Mouse (Mus musculus): ENCODE data around the gene Gfi1b.

The Gfi1b gene

DNA sequence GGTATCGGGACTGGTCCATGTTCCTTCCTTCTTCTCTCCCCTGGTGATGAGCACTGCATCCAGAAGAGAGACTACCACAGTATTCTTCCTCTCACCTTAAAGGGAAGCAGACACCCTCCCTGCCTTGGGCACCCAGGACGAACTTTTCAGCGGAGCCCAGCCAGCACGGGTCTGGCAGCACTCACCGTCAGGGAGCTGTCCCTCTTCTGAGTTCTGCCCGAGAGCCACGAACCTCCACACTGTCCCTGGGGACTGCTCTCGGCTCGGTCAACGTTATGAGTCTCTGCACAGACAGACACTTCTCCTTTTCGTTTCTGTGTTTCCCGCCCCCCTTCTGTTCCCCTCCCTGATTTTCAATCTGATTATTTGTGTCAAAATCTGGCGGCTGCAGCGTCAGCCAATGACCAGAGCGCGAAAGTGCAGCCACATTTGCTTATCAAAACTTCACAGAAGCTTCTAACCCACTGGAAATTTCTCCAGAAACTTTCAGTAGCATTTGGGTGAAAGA lies at the start of gene Gfi1b:
Gfi1b (minus strand) TSS at position 319 of the 508 bp plus-strand sequence.
- no peak for DNase-seq (ENCODE audit: low spot score in 2 of 2)

DNA sequence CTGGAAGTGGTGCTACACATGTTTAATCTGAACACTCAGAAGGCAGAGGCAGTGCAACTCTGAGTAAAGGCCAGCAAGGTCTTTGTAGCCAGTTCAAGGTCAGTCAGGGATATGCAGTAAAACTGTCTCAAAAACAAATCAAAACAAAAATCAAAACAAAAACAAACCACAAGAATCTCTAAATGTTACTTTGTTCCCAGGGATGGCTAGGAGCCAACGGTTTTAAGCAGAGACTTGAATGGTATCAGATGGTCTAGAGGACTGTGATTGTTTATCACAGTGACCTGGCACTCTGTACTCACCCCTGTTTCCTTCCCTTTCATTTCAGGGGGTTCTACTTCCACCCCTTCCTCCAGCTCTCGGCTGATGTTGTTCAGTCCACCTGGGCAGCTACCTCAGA lies 49.7 kb upstream of the Gfi1b start:
- DNase-seq (ENCODE audit: low spot score in 2 of 2), result no peak

DNA sequence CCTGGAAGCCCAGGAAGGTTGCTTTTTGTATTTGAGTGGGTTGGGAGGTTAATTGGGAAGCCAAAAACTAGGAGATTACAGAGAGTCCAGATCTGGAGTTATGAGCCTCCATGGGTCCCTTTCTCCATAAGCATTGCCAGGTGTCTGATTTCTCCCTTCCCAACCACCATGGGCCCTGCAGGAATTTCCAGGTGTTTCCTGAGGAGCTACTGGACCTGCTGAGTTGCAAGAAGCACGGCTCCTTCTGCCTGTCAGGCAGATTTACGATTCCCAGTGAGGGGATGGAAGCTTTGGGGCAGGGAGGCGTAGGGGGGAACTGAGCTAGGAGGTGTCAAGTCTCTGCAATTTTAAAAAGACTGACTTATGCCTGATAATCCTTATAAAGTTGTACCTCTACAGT lies 44.0 kb upstream of the Gfi1b start:
- DNase-seq (ENCODE audit: low spot score in 2 of 2), result no peak

DNA sequence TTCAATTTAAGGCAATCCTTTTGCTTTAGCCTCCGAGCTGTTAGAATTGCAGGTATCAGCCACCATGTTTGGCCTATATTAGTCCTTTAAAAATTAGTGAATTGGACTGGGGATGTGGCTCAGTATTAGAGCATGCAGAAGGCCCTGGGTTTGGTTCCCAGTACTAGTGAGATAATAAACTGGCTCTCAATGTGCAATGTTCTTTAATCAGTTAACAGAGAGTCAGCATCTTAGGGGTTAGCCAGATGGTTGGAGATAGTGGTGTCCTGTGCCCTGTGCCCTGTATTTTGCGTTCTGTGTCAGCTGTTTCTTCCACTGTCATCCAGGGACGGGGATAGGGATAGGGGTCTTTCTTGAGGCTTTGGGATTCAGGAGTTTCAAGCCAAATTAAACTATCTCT lies 41.1 kb upstream of the Gfi1b start:
- no peak for DNase-seq (ENCODE audit: low spot score in 2 of 2)

DNA sequence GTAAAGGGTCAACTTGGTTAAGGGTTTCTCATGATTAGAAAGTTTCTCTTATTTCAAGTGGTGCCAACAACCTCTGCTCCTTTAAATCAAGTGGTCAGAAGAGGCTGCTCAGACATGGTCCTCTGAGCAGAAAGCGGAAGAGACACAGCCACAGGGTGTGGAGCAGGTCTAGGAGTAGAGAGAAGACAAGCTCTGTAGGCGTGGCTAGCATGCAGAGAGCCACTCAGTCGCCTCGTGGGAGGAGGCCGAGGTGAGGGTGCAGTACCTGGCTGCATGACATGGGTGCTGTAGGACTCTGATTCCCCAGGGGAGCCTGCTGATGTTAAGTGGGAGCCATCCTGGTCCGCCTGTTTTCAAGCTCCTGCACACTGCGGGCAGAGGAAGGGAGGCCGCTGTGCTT lies 34.4 kb upstream of the Gfi1b start:
- DNase-seq (ENCODE audit: low spot score in 2 of 2), result no peak

DNA sequence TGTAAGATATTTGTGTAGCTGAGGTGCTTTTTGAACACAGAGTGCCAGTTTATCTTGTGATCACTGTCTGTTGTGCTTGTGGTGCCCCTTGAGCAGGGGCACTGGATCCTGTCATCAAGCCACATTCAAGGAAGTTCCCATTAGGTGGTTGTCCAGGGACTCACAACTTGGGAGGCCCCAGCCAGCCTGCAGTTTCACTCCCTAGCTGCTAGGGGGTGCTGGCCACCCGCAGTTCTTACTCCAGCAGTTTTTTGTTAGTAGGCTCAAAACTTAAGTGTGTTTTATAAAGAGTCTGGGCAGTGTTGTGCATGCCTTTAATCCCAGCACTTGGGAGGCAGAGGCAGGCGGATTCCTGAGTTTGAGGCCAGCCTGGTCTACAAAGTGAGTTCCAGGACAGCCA lies 32.5 kb upstream of the Gfi1b start:
- no peak for DNase-seq (ENCODE audit: low spot score in 2 of 2)

DNA sequence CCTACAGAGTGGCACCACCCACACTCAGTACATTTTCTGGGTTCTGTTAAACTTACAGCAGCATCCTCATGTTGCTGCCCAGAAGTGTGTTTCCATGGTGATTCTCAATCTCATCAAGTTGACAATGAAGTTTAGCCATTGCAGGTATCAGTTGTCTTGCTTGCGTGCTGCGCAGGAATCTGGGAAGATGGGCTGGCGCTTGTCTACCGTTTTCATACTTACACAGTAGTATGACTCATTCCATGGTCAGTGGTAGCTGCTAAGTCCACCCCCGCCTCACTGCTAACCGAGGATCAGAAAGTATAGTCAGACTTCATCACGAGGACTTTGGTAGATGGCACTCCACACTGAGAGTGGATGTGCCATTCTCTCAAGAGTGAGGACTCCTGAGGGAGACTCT lies 31.6 kb upstream of the Gfi1b start:
- DNase-seq (ENCODE audit: low spot score in 2 of 2), result no peak

DNA sequence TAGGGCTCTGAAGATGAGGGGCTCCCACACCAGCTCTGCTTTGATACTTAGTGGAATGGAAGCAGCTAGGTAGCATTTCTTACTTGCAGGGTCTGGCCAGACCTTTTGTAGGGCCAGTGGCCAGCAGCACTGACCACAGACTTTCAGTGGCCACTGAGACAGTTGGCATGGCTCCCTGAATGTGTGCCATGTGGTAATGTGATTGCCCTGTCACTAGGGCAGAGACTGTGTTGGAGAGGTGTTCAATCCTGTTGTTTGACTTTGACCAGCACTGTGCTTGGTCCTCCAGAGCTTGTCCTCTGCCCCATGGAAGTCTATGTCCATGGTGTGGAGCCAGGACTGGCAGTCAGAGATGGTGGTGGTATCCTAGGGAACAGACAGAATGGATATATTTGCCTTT lies 28.7 kb upstream of the Gfi1b start:
- DNase-seq (ENCODE audit: low spot score in 2 of 2), result no peak

DNA sequence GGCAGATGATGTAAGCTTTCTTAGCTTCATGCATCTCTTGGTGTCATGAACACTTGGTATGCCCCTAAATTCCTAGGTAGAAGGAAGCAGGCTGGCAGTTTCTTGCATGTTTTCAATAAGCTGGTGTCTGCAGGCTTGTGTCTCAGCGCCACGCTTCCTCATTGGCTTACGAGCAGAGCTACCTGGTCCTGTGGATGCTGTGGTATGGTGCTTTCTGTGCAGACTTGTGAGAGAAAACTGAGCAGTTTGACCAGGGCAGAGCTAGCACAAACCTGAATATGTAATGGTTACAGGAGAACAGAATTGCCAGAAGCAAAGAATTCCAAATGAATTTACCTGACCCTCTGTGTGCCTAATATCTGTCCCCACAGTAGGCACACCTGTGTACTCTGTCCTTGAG lies 21.3 kb upstream of the Gfi1b start:
- DNase-seq (ENCODE audit: low spot score in 2 of 2), result no peak

DNA sequence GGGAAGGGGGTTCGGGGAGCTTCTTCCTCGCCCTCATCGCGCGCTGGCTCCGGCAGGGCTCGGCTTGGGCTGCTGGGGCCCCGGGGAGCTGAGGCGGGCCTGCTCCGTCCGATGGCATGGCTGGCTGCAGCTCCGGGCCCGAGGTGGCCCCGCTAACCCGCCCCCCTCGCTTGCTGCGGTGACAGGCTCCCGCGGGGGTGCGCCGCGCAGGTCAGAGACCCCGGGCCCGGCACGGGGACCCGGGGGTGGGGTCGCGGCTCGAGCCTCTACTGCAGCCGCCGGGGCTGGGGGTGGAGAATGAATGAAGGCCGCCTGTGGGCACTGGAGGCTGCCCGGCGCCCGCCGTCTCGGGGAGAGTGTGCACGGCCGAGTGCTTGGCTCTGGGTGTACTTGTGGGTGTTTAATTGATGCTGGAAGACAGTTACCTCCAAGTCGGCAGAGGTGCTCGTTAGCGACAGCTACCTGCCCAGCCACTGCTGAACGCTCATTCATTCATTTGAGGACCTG lies 19.7 kb upstream of the Gfi1b start:
- no peak for DNase-seq (ENCODE audit: low spot score in 2 of 2)

DNA sequence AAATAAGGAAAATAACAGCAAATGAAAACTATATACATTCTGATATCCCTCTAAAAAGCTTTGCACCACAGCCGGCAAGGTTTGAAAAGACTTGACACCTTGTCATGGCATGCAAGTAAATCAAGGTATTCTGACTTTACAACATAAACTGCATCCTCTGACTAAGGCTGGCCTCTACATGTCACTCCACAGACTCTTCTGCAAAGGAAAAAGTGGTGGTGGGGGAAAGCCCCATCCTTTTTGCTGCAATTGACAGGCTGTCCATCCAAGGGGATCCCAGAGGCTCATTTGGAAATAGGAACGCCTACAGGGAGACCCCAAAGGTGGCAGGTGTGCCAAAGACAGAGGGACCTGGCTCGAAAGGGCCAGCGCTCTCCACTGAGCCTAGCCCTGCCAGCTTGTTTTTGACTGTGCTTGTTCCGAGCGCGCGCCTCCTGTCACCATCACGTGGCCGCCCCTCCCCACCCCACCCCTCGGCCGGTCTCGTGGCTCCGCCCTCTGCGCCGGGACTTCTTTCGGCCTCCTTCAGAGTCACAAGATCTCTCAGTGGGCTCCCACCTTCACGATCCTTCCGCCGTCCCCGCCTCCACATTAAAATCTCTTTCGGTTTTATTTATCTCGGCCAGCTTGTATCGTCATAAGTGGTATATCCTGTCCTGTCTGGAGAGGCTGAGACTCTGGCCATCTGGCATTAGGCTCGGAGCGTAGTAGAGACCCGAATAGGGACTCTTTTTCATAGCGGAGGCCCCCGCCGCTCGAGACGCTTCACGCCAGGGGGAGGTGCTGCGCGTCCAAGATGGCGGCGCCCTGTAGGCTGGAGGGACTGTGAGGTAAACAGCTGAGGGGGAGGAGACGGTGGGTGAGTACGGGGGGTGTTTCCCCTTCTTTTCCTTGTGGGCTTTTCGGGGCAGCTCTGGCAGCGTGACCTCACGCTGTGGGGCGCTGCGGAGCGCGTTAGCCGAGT lies 19.0 kb upstream of the Gfi1b start, which contains the start of gene Tsc1:
Tsc1 (plus strand) TSS at position 768 of the 964 bp plus-strand sequence.
- DNase-seq (ENCODE audit: low spot score in 2 of 2), result peak; percentile 85 to 93

DNA sequence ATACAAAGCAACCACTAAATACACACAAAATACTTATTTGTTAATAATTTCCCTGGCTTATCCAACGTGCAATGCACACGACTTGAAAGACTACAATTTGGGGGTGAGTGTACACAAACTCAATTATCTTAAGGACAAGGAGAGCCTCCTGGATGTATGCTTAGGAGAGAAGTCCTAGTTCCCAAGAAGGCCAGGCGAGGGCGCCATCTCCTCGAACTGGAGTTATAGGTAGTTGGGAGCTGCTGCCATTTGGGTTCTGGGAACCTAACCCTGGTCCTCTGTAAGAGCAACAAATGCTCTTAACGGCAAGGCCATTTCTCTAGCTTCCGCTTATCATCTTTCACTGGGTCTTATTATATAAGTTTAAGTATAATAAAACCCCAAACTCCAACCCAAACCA lies 18.0 kb upstream of the Gfi1b start:
- peak in 1 of 2 experiments; percentile 16 for DNase-seq (ENCODE audit: low spot score in 2 of 2)

DNA sequence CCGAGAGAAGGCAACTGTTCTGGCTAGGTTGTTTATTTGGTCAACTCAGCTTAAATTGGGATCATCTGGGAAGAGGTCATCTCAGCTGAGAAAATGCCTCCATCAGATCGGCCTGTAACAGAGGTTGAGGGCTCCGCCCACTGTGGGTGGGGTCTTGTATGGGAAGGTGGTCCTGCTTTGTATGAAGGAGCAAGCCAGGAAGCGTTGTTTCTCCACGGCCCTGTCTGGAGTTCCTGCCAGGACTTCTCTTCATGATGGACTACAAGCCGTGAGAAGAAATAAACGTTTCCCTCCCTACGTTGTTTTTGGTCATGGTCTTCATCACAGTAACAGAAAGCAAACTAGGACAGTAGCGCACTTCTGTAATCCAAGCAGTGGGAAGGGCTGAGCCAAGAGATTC lies 17.1 kb upstream of the Gfi1b start:
- peak in 1 of 2 experiments; percentile 18 for DNase-seq (ENCODE audit: low spot score in 2 of 2)

DNA sequence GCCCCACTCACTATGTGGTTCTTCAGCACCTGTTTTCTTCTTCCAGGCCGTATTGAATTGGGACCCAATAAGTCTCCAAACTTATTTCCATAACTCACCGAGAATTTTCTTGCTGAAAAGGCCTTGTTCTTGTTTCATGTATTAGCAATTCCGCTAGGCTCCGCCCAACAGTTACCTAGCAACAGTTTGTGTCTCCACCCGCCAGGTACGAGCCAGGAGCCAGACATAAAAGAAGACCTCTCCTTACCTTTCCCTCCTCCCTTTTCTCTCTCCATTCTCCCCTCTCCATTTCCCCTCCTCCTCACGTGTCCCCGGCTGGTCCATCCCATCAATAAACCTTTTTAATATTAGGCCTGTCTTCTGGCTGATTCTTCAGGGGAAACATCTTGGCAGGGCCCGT lies 16.6 kb upstream of the Gfi1b start:
- DNase-seq (ENCODE audit: low spot score in 2 of 2), result no peak

DNA sequence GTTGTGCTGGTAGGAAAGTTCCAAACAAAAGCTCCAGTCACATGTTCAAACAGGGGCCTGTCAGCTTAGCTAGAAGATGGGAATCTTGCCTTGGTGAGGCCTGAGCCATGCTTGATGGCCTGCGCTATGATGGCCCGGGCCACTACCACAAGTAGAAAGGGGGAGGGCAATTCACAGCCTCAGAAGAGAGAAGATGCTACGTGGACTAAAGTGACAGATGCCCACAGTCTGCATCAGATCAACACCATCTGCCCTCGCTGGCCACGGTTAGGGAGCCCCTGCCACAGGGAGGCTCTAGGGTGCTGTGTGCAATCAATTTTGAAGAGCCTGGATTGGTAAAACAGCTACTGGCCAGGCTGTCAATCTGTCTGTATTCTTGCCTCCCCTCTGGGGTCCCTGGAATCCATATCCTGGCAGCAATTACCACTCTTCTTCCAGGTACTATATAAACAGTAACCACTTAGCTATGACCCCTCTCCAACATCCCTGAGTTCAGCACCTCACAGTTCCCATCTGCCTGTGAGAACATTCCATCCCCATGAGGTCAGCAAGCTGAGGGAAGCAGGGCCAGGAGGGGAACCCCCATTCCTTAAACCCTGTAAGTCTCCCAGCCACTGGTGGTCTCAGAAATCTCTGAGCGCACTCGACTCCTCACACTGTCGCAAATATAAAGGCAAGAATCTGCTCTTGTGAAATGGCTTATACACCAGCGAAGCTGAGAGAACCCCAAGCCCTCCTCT lies 15.5 kb upstream of the Gfi1b start:
- DNase-seq (ENCODE audit: low spot score in 2 of 2), result peak in 1 of 2 experiments; percentile 23

DNA sequence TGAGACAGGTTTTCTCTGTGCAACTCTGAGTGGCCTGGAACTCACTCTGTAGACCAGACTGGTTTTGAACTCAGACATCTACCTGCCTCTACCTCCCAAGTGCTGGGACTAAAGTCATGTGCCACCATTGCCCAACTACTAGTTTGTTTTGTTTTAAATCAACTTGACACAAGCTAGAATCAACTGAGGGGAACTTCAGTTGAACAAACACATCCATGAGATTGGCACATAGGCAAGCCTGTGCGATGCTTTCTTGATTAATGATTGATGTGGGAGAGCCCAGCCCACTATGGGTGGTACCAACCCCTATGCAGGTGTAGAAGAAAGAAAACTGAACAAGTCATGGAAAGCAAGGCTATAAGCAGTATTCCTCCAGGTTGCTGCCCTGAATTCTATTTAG lies 13.4 kb upstream of the Gfi1b start:
- DNase-seq (ENCODE audit: low spot score in 2 of 2), result no peak

DNA sequence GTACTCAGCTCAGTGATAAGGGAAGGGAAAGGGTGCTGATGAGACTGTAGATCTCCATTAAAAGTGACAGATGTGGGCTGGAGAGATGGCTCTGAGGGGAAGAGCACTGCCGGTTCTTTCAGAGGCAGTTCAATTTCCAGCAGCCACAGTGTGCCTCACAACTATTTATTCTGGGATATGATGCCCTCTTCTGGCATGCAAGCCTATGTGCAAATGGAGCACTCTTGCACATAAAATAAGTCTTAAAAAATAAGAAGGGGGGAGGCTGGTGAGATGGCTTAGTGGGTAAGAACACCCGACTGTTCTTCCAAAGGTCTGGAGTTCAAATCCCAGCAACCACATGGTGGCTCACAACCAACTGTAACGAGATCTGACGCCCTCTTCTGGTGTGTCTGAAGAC lies 11.4 kb upstream of the Gfi1b start:
- no peak for DNase-seq (ENCODE audit: low spot score in 2 of 2)

DNA sequence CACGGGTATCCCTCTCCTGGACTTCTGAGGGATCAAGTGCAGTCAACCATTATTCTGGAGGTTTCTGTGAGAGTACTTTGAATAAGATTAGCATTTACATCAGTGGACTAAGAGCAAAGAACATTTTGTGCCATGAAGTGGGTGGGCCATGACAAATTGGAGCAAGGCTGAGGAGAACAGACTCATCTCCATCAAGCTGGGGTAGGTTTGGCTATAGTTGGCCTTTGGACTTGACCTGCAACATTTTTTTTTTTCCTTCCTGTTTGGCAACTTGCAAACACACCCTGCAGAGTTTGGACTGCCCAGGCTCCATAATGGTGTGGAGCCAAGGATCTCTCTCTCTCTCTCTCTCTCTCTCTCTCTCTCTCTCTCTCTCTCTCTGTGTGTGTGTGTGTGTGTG lies 10.8 kb upstream of the Gfi1b start:
- DNase-seq (ENCODE audit: low spot score in 2 of 2), result no peak

DNA sequence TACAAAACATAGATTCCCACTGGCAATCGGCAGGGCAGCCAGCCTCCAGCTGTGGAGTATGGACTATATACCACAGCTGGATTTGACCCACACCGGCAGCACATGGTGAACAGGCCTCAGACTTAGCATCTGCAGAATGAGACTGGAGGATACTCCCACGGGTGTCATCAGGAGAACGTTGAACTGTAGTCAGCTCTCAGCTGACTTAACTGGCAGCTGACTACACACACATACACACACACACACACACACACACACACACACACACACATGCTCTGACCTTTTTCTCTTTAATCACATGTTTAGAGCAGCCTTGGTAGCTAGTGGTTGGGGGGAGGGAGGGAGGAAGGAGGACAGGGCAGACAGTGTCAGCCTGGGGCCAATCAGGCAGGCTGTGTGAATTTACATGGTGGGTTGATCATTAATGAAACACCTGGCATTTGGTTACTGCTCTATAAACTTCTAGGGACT lies 8.2 kb upstream of the Gfi1b start:
- DNase-seq (ENCODE audit: low spot score in 2 of 2), result no peak

DNA sequence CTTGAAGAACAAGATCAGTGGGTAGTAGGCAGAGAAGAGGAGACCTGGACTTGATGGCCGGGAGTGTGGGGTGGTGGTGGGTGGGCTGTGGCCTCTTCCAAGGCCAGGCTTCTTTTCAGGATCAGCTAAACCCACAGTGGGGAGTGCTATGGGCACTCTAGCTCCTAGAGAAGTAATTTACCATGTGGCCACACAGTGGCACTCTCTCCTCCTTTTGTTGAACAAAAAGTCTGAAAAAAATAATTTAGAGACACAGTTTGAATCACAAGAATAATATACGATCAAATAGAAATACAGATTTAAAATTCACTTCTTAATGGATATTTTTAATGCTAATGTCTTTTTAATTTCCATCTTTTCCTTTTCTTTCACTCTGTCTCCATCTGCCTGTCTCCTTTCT lies 6.3 kb upstream of the Gfi1b start:
- no peak for DNase-seq (ENCODE audit: low spot score in 2 of 2)

DNA sequence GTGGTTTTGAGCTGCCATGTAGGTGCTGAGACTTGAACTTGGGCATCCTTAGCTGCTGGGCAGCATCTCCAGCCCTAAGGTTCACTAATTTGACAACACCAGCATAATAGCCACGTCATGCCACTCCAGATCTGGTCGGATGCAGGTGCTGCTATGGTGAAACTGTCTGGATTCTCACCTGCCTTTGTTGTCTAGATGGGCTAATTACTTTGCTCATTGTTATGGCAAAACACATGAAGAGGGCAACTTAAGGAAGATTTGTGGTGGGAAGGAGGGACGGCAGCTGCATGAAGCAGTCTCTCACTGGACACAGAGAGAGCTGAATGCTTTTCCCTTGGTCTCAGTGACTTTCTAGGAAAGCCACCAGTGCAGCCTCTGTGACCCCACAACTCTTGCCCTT lies 4.3 kb upstream of the Gfi1b start:
- DNase-seq (ENCODE audit: low spot score in 2 of 2), result no peak

DNA sequence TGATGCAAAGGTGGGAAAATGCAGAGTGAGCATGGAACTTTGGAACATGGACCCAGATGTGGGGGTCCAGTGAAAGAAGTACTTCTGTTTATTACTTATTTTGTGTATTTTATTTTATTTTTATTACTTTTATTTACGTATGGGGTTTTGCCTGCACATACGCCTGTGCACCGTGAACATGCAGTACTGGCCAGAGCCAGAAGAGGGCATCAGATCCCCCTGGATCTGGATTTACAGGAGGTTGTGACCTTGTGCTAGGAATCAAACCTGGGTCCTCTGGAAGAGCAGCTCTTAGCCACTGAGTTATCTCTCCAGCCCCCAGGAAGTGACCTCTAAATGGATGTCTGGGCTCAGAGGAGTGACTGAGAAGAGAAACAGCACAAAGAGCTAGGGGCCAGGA lies 3.1 kb upstream of the Gfi1b start:
- DNase-seq (ENCODE audit: low spot score in 2 of 2), result no peak
